Mouse (Mus musculus) spleen, adult 2 months (tissue): ENCODE results near the gene Tcp11l2.

Source experiments
- CTCF ChIP-seq: fragments of 200-500 bp; IDR thresholded peaks from 2 replicates; pipeline ENCODE4 v1.5.1; 2011; ENCODE audit warnings: mild to moderate bottlenecking, inconsistent platforms; ENCODE audit not compliant: insufficient read depth, insufficient read length, insufficient replicate concordance; ENCODE audit errors: extremely low read depth
- POLR2A ChIP-seq: fragments of 200-500 bp; IDR thresholded peaks from 2 replicates; pipeline ENCODE4 v1.6.1; 2011; ENCODE audit warnings: low read depth, low read length, inconsistent platforms

DNA sequence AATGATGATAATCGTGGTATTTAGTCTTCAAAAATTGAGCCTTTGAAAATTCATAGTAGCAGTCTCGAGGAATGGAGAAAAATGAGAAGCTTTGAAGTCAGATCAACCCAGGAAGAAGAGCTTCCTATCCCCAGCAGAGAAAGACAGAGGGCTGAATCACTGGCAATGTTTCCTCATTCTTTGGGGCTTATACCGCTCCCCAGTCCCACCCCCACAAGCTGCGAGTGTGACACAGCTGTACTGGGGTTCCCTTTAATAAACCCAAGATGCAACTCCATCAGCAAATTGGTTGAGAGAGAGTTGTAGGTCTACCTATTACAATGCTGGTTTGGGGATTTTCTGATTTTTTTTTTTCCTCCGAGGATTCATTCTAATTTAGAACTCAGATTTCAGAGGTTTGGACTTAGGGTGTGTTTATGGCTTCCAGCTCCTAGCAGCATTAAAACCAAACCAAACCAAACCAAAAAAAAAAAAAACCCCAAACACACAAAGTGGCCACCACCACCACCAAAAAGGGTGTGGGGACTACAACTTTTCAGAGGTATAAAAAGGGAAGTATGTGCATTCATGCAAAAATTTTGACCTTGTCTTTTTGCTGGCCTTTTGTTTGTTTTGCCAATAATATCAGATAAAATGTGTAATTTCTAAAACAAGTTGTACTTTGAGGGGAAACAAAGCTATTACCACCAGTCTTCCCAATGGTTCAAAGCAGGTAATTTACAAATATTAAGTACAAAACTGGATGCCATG, 2.6 kb upstream of the Tcp11l2 start:
- TF ChIP-seq POLR2A (no peak), CTCF (no peak)
